Mouse (Mus musculus) erythroblast, embryonic 14.5 days (primary cell): Measurements from ENCODE around the gene Syngr1.

Experiments used
- GATA1 ChIP-seq: IDR thresholded peaks from 2 replicates; pipeline ENCODE4 v1.6.1; 2012; ENCODE audit warnings: low read length, inconsistent platforms, mixed read lengths
- TAL1 ChIP-seq: IDR thresholded peaks from 3 replicates; pipeline ENCODE4 v1.6.1; 2012; ENCODE audit warnings: low read length, inconsistent platforms, mixed read lengths

DNA sequence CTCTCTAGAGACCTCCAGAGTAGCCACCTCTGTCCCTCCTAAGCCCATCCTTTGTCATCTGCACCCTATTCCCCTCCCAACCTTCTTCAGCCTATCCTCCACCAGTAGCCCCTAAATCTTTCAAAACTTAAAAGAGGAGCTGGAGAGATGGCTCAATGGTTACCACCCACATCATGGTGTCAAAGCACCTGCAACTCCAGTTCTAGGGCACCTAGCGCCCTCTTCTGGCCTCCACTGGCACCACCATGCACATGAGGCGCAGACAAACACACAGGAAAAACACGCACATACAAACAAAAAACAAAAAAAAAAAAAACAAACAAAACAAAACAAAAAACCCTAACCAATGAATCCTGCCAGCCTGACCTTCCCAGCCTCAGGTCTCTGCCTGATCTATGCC is 24.6 kb upstream of the Syngr1 start:
- TF ChIP-seq GATA1 (no peak), TAL1 (no peak)
